Mouse (Mus musculus): Measurements from ENCODE around the gene Zfp280c. TPM values are rescaled to one million over a fixed set of nuclear protein-coding genes. Genes with fewer than 3 reads are reported as not detected.

The Zfp280c gene
- total and polyA plus RNA-seq, 2 experiments from 2014 or later: 9.5 to 16.9 TPM

DNA sequence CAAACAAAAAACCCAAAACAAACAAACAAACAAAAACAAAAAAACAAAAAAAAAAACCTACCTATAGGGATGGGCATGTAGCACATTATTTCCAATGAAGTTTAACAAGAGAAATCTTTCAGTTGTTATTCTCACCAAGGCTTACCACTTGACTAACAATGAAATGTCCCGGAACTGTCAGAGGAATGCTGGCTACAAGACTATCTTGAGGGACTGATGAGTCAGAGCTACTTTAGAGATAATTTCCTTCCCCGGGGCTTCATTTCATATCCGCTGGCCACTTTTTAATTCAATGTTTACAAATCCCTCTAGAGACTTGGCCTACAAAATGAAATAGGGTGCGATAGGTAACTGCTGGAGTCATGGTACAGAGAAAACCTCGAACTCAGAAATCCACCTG, 2.6 kb upstream of the Zfp280c start:
- H3K9ac ChIP-seq (replicated peaks; ENCODE audit: low read length, poor library complexity, severe bottlenecking): no peak overlapping the region
- no peak overlapping the region for H3K27ac ChIP-seq (ENCODE audit: low read depth, low read length)
- ATAC-seq (ENCODE audit: low FRiP score) (no peak), DNase-seq (ENCODE audit: low spot score) (no peak)
- TF ChIP-seq CTCF (IDR thresholded peaks at IDR 0.05): no peak
- H3K4me3 ChIP-seq (ENCODE audit: low read depth, low read length): no peak overlapping the region
- H3K9me3 ChIP-seq (ENCODE audit: low read length): no peaks in the 10 kb centered on the region
- no peaks in the 10 kb centered on the region; the same call in 1 of the 2 replicates for H3K36me3 ChIP-seq (ENCODE audit: insufficient read depth, low read length)
- WGBS: 93% methylated on average over 5 of the region's 5 CpGs
- no peak overlapping the region for H3K4me2 ChIP-seq (ENCODE audit: low read depth, low read length, poor library complexity, severe bottlenecking)
- H3K27me3 ChIP-seq (ENCODE audit: insufficient read depth, low read length): no peaks in the 10 kb centered on the region
- no peaks in the 10 kb centered on the region for H3K4me1 ChIP-seq (ENCODE audit: insufficient read depth, low read length)

DNA sequence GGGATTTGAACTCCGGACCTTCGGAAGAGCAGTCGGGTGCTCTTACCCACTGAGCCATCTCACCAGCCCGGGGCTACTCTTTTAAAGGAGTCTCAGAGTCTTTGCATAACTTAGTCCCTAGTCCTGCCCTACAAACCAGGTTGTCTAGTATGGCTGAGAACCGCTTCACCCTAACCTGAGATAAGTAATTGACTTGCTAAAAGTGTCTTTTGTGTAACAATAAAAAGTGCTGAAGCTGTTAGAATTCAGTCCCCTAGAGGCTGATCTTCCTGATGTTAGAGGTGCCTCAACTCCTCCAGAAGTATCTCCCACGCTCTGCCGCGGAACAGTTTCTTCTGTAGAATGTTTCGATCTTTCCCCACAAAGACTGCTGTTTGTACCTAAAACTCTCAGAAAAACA, 1.7 kb upstream of the Zfp280c start:
- DNase-seq (ENCODE audit: low spot score) (no peak), ATAC-seq (ENCODE audit: low FRiP score) (no peak)
- Histone ChIP-seq H3K27me3 (ENCODE audit: insufficient read depth, low read length) (no peaks in the 10 kb centered on the region), H3K4me1 (ENCODE audit: insufficient read depth, low read length) (no peaks in the 10 kb centered on the region), H3K9me3 (ENCODE audit: low read length) (no peaks in the 10 kb centered on the region), H3K4me3 (ENCODE audit: low read depth, low read length) (no peak overlapping the region), H3K9ac (replicated peaks; ENCODE audit: low read length, poor library complexity, severe bottlenecking) (no peak overlapping the region), H3K27ac (ENCODE audit: low read depth, low read length) (no peak overlapping the region), H3K36me3 (ENCODE audit: insufficient read depth, low read length) (no peaks in the 10 kb centered on the region; the same call in 1 of the 2 replicates), H3K4me2 (ENCODE audit: low read depth, low read length, poor library complexity, severe bottlenecking) (no peak overlapping the region)
- WGBS: 87% methylated on average over 9 of the region's 9 CpGs
- TF ChIP-seq CTCF (IDR thresholded peaks at IDR 0.05): no peak

- DNase-seq (ENCODE audit: low spot score) (peak; percentile 19), ATAC-seq (ENCODE audit: low FRiP score) (peak; percentile 49)
- no peaks in the 10 kb centered on the region for H3K9me3 ChIP-seq (ENCODE audit: low read length)
- H3K4me2 ChIP-seq (ENCODE audit: low read depth, low read length, poor library complexity, severe bottlenecking): peak overlapping the region; percentile 41
- no peaks in the 10 kb centered on the region for H3K4me1 ChIP-seq (ENCODE audit: insufficient read depth, low read length)
- no peaks in the 10 kb centered on the region for H3K27me3 ChIP-seq (ENCODE audit: insufficient read depth, low read length)
- TF ChIP-seq CTCF (IDR thresholded peaks at IDR 0.05): no peak
- peak overlapping the region; percentile 74 for H3K9ac ChIP-seq (replicated peaks; ENCODE audit: low read length, poor library complexity, severe bottlenecking)
- peak overlapping the region; percentile 92 for H3K27ac ChIP-seq (ENCODE audit: low read depth, low read length)
- peak overlapping the region; percentile 63 for H3K4me3 ChIP-seq (ENCODE audit: low read depth, low read length)
- H3K36me3 ChIP-seq (ENCODE audit: insufficient read depth, low read length): no peaks in the 10 kb centered on the region; the same call in 1 of the 2 replicates
- WGBS: 21% methylated on average over 10 of the region's 15 CpGs
Observed at GRCm38 (mm10) chrX:48593721-48594098, 594 bp downstream of the Zfp280c start.

DNA sequence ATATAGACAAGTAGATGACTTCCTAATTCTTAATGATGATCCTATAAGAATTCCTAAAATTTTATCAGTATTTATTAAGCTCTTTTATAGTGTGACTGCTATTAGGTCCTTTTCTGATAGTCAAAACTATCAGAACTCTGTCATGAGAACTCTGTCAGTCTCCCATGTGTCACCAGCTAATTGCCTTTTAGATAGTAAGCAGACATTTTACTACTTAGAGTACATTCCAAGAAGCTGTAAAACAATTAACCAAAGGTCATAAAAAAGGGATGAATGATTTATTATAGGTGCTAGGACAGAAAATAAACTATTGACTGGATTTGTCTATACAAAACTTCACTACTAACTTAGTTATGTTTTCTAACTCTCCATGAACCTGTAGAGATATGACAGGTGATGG, 11.0 kb downstream of the Zfp280c start:
- Histone ChIP-seq H3K9me3 (ENCODE audit: low read length) (no peaks in the 10 kb centered on the region), H3K4me3 (ENCODE audit: low read depth, low read length) (no peak overlapping the region), H3K27ac (ENCODE audit: low read depth, low read length) (no peak overlapping the region), H3K4me1 (ENCODE audit: insufficient read depth, low read length) (no peaks in the 10 kb centered on the region), H3K4me2 (ENCODE audit: low read depth, low read length, poor library complexity, severe bottlenecking) (no peak overlapping the region), H3K9ac (replicated peaks; ENCODE audit: low read length, poor library complexity, severe bottlenecking) (no peak overlapping the region), H3K27me3 (ENCODE audit: insufficient read depth, low read length) (no peaks in the 10 kb centered on the region), H3K36me3 (ENCODE audit: insufficient read depth, low read length) (peaks cover 3% of the 10 kb centered on the region; the same call in 1 of the 2 replicates)
- ATAC-seq (ENCODE audit: low FRiP score): no peak
- no peak for TF ChIP-seq CTCF (IDR thresholded peaks at IDR 0.05)
- DNase-seq (ENCODE audit: low spot score): no peak

- no peak overlapping the region for H3K4me3 ChIP-seq (ENCODE audit: low read depth, low read length)
- no peaks in the 10 kb centered on the region for H3K36me3 ChIP-seq (ENCODE audit: insufficient read depth, low read length)
- peak; percentile 78 for DNase-seq (ENCODE audit: low spot score)
- H3K9me3 ChIP-seq (ENCODE audit: low read length): no peaks in the 10 kb centered on the region
- TF ChIP-seq CTCF (IDR thresholded peaks at IDR 0.05): peak; percentile 86
- 26% methylated on average over 3 of the region's 3 CpGs for WGBS
- no peaks in the 10 kb centered on the region for H3K27me3 ChIP-seq (ENCODE audit: insufficient read depth, low read length)
- no peaks in the 10 kb centered on the region for H3K4me1 ChIP-seq (ENCODE audit: insufficient read depth, low read length)
- ATAC-seq (ENCODE audit: low FRiP score): no peak; the same call in 1 of the 2 replicates
- H3K9ac ChIP-seq (replicated peaks; ENCODE audit: low read length, poor library complexity, severe bottlenecking): no peak overlapping the region
- H3K27ac ChIP-seq (ENCODE audit: low read depth, low read length): no peak overlapping the region
- H3K4me2 ChIP-seq (ENCODE audit: low read depth, low read length, poor library complexity, severe bottlenecking): no peak overlapping the region
Observed at GRCm38 (mm10) chrX:48532175-48532574, 62.1 kb downstream of the Zfp280c start.

GRCm38 (mm10) chrX:48526435-48526834, 67.9 kb downstream of the Zfp280c start:
- Histone ChIP-seq H3K27ac (ENCODE audit: low read depth, low read length) (no peak overlapping the region), H3K9ac (replicated peaks; ENCODE audit: low read length, poor library complexity, severe bottlenecking) (no peak overlapping the region), H3K27me3 (ENCODE audit: insufficient read depth, low read length) (no peaks in the 10 kb centered on the region), H3K4me1 (ENCODE audit: insufficient read depth, low read length) (no peaks in the 10 kb centered on the region), H3K4me2 (ENCODE audit: low read depth, low read length, poor library complexity, severe bottlenecking) (no peak overlapping the region), H3K9me3 (ENCODE audit: low read length) (no peaks in the 10 kb centered on the region), H3K4me3 (ENCODE audit: low read depth, low read length) (no peak overlapping the region), H3K36me3 (ENCODE audit: insufficient read depth, low read length) (no peaks in the 10 kb centered on the region)
- 70% methylated on average over 1 of the region's 3 CpGs for WGBS
- no peak for DNase-seq (ENCODE audit: low spot score)
- TF ChIP-seq CTCF (IDR thresholded peaks at IDR 0.05): no peak
- no peak for ATAC-seq (ENCODE audit: low FRiP score)
